Mouse (Mus musculus): Measurements from ENCODE around the gene C130032M10Rik. TPM values are rescaled to one million over a fixed set of nuclear protein-coding genes. Genes with fewer than 3 reads are reported as not detected.

C130032M10Rik gene
- total RNA-seq, 1 experiment from 2014 or later, result not detected

GRCm38 (mm10) chr9:114543882-114544753 is 28.6 kb downstream of the C130032M10Rik start:
- ATAC-seq (replicated peaks; ENCODE audit: insufficient number of reproducible peaks, low FRiP score, low TSS enrichment, poor library complexity, severe bottlenecking), result no peak

- no peak for ATAC-seq (replicated peaks; ENCODE audit: insufficient number of reproducible peaks, low FRiP score, low TSS enrichment, poor library complexity, severe bottlenecking)
Measured at GRCm38 (mm10) chr9:114544754-114545393, 29.4 kb downstream of the C130032M10Rik start.

- ATAC-seq (replicated peaks; ENCODE audit: insufficient number of reproducible peaks, low FRiP score, low TSS enrichment, poor library complexity, severe bottlenecking), result no peak
Measured at GRCm38 (mm10) chr9:114546765-114547164, 31.3 kb downstream of the C130032M10Rik start.

GRCm38 (mm10) chr9:114547643-114548077 is 32.2 kb downstream of the C130032M10Rik start:
- no peak for ATAC-seq (replicated peaks; ENCODE audit: insufficient number of reproducible peaks, low FRiP score, low TSS enrichment, poor library complexity, severe bottlenecking)

GRCm38 (mm10) chr9:114548496-114548895 is 33.0 kb downstream of the C130032M10Rik start:
- ATAC-seq (replicated peaks; ENCODE audit: insufficient number of reproducible peaks, low FRiP score, low TSS enrichment, poor library complexity, severe bottlenecking), result no peak

- no peak for ATAC-seq (replicated peaks; ENCODE audit: insufficient number of reproducible peaks, low FRiP score, low TSS enrichment, poor library complexity, severe bottlenecking)
Measured at GRCm38 (mm10) chr9:114549117-114549516, 33.6 kb downstream of the C130032M10Rik start.

- ATAC-seq (replicated peaks; ENCODE audit: insufficient number of reproducible peaks, low FRiP score, low TSS enrichment, poor library complexity, severe bottlenecking), result no peak
Measured at GRCm38 (mm10) chr9:114550033-114550432, 34.5 kb downstream of the C130032M10Rik start.

GRCm38 (mm10) chr9:114553828-114554227 is 38.3 kb downstream of the C130032M10Rik start:
- ATAC-seq (replicated peaks; ENCODE audit: insufficient number of reproducible peaks, low FRiP score, low TSS enrichment, poor library complexity, severe bottlenecking), result no peak

- no peak for ATAC-seq (replicated peaks; ENCODE audit: insufficient number of reproducible peaks, low FRiP score, low TSS enrichment, poor library complexity, severe bottlenecking)
Measured at GRCm38 (mm10) chr9:114554355-114554979, 39.0 kb downstream of the C130032M10Rik start.

GRCm38 (mm10) chr9:114556276-114556855 is 40.9 kb downstream of the C130032M10Rik start:
- ATAC-seq (replicated peaks; ENCODE audit: insufficient number of reproducible peaks, low FRiP score, low TSS enrichment, poor library complexity, severe bottlenecking), result no peak

GRCm38 (mm10) chr9:114557086-114557485 is 41.6 kb downstream of the C130032M10Rik start:
- no peak for ATAC-seq (replicated peaks; ENCODE audit: insufficient number of reproducible peaks, low FRiP score, low TSS enrichment, poor library complexity, severe bottlenecking)

GRCm38 (mm10) chr9:114560141-114560540 is 44.6 kb downstream of the C130032M10Rik start:
- ATAC-seq (replicated peaks; ENCODE audit: insufficient number of reproducible peaks, low FRiP score, low TSS enrichment, poor library complexity, severe bottlenecking), result no peak

GRCm38 (mm10) chr9:114560771-114561670 is 45.5 kb downstream of the C130032M10Rik start:
- ATAC-seq (replicated peaks; ENCODE audit: insufficient number of reproducible peaks, low FRiP score, low TSS enrichment, poor library complexity, severe bottlenecking), result no peak

GRCm38 (mm10) chr9:114561671-114561971 is 46.1 kb downstream of the C130032M10Rik start:
- ATAC-seq (replicated peaks; ENCODE audit: insufficient number of reproducible peaks, low FRiP score, low TSS enrichment, poor library complexity, severe bottlenecking), result no peak

GRCm38 (mm10) chr9:114562031-114562918 is 46.8 kb downstream of the C130032M10Rik start:
- ATAC-seq (replicated peaks; ENCODE audit: insufficient number of reproducible peaks, low FRiP score, low TSS enrichment, poor library complexity, severe bottlenecking), result no peak

GRCm38 (mm10) chr9:114562919-114563751 is 47.6 kb downstream of the C130032M10Rik start:
- ATAC-seq (replicated peaks; ENCODE audit: insufficient number of reproducible peaks, low FRiP score, low TSS enrichment, poor library complexity, severe bottlenecking), result no peak

All from monocyte, adult 5-6 weeks (primary cell).